Comparison of ENCODE assay signal across 9 mouse cellular contexts in the genomic region with DNA sequence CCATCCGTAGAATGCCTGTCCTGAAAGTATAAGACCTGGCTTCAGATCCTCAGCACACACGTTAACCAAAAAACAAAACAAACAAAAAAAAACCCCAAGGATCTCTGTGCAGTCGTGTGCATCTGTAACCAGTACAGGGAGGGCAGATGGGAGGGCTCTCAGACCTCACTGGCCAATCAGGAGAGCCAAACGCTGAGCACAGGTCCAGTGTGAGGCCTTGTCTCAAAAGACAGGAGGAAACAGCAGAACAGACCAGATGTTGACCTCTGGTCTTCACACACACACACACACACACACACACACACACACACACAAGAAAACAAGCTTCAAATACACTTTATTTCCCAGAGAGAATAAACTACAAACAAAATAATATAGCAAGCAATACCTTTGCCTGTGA. TPM values are rescaled to one million over a fixed set of nuclear protein-coding genes. Genes with fewer than 3 reads are reported as not detected.
DNase-seq lines count a peak whose midpoint lies in the region; ATAC-seq and TF ChIP-seq lines count a peak whose summit lies in the region.
"Had no signal": no experiment of that assay in that cellular context is flagged by ENCODE, and none has a peak within 500 bp of the region (broad histone marks: within the 10 kb centered on the region; RNA-seq: fewer than 3 reads in every experiment).

No protein-coding gene starts in this region.

- no peak for TF ChIP-seq EP300 in MEL (IDR thresholded peaks at IDR 0.05; ENCODE audit: low read depth in 1 of 2, low read length in 2 of 2)
- no peak for TF ChIP-seq EP300 in liver, postnatal 0 days (IDR thresholded peaks at IDR 0.05; ENCODE audit: low read depth)

- 24% methylated on average over 4 of the region's 4 CpGs for WGBS in hindbrain, embryonic 11.5 days
- WGBS in hindbrain, embryonic 13.5 days, result 20% methylated on average over 4 of the region's 4 CpGs
- WGBS in liver, postnatal 0 days (ENCODE audit: insufficient replicate concordance), result 28% methylated on average over 4 of the region's 4 CpGs

- H3K9me3 ChIP-seq in hindbrain, embryonic 11.5 days (ENCODE audit: control insufficient read depth, low read length), result no peaks in the 10 kb centered on the region
- H3K9me3 ChIP-seq in hindbrain, embryonic 13.5 days, result no peaks in the 10 kb centered on the region
- H3K9me3 ChIP-seq in MEL (replicated peaks; ENCODE audit: insufficient read depth, low read length), result no peaks in the 10 kb centered on the region
- H3K9me3 ChIP-seq in liver, postnatal 0 days (ENCODE audit: low read length), result no peaks in the 10 kb centered on the region
- H3K9me3 ChIP-seq: neural tube, embryonic 13.5 days had no signal

- TF ChIP-seq CTCF in MEL (IDR thresholded peaks at IDR 0.05 in 2 of 3, conservative IDR thresholded peaks at IDR 0.05 in 1 of 3; ENCODE audit: control insufficient read depth in 1 of 3, insufficient read depth in 1 of 3, low read depth in 2 of 3, low read length in 3 of 3, poor library complexity in 1 of 3, severe bottlenecking in 1 of 3), result no peak
- no peak for TF ChIP-seq CTCF in liver, postnatal 0 days (IDR thresholded peaks at IDR 0.05; ENCODE audit: low read depth)

- TF ChIP-seq POLR2A in MEL (IDR thresholded peaks at IDR 0.05; ENCODE audit: control insufficient read depth in 1 of 2, insufficient read depth in 1 of 2, low read depth in 1 of 2, low read length in 2 of 2, poor library complexity in 1 of 2), result peak in 1 of 2 experiments; percentile 51; a peak in 2 of 4 replicates

- H3K4me2 ChIP-seq in hindbrain, embryonic 11.5 days (replicated peaks; ENCODE audit: low read depth, low read length), result no peak overlapping the region
- H3K4me2 ChIP-seq in hindbrain, embryonic 13.5 days, result no peak overlapping the region
- H3K4me2 ChIP-seq in liver, postnatal 0 days (ENCODE audit: low read depth, low read length), result 0 out of 2 replicates have a peak overlapping the region, but pooled peaks have one; percentile 13
- H3K4me2 ChIP-seq: neural tube, embryonic 13.5 days had no signal

- H3K4me1 ChIP-seq in hindbrain, embryonic 11.5 days (replicated peaks; ENCODE audit: control insufficient read depth, insufficient read depth, low read length), result no peaks in the 10 kb centered on the region; the same call in 1 of the 2 replicates
- H3K4me1 ChIP-seq in hindbrain, embryonic 13.5 days (replicated peaks), result peaks cover 6% of the 10 kb centered on the region
- H3K4me1 ChIP-seq in MEL (ENCODE audit: control insufficient read depth in 1 of 2, insufficient read depth in 2 of 2, low read length in 2 of 2), result peaks cover 5 to 6% of the 10 kb centered on the region in 2 experiments; a peak in 2 of 4 replicates
- peaks cover under 1% of the 10 kb centered on the region for H3K4me1 ChIP-seq in liver, postnatal 0 days (ENCODE audit: insufficient read depth)

- no peaks in the 10 kb centered on the region for H3K27me3 ChIP-seq in hindbrain, embryonic 11.5 days (ENCODE audit: control insufficient read depth, insufficient read depth, low read length)
- no peaks in the 10 kb centered on the region for H3K27me3 ChIP-seq in hindbrain, embryonic 13.5 days
- no peaks in the 10 kb centered on the region for H3K27me3 ChIP-seq in MEL (ENCODE audit: control insufficient read depth in 1 of 2, insufficient read depth in 2 of 2, low read length in 2 of 2)
- H3K27me3 ChIP-seq in liver, postnatal 0 days (ENCODE audit: insufficient read depth, low read length), result no peaks in the 10 kb centered on the region
- H3K27me3 ChIP-seq: neural tube, embryonic 13.5 days had no signal

- DNase-seq in hindbrain, embryonic 11.5 days (ENCODE audit: low spot score), result peak; percentile 25
- DNase-seq in MEL (ENCODE audit: low read depth, low spot score), result peak; percentile 84
- peak; percentile 35 for DNase-seq in liver, postnatal 0 days
- DNase-seq in thymus, postnatal 14 days, result no peak
- DNase-seq in cerebellum, adult 11-12 months, result no peak
- no peak for DNase-seq in cerebellum, adult 9-10 months

- no peak for ATAC-seq in hindbrain, embryonic 11.5 days (ENCODE audit: low FRiP score)
- no peak for ATAC-seq in hindbrain, embryonic 13.5 days (ENCODE audit: low FRiP score)
- ATAC-seq in erythroid progenitor cell, adult 5-6 weeks (replicated peaks; ENCODE audit: low FRiP score, poor library complexity, severe bottlenecking), result 0 out of 2 replicates have a peak, but pooled peaks have one; percentile 37
- ATAC-seq in liver, postnatal 0 days, result no peak

- no peak overlapping the region for H3K9ac ChIP-seq in hindbrain, embryonic 11.5 days (ENCODE audit: low read depth, low read length)
- H3K9ac ChIP-seq in hindbrain, embryonic 13.5 days, result no peak overlapping the region
- H3K9ac ChIP-seq in MEL (ENCODE audit: control insufficient read depth, low read depth, low read length, poor library complexity, severe bottlenecking), result peak overlapping the region; percentile 13
- H3K9ac ChIP-seq in liver, postnatal 0 days (replicated peaks), result no peak overlapping the region
- H3K9ac ChIP-seq: neural tube, embryonic 13.5 days had no signal

- no peak overlapping the region for H3K27ac ChIP-seq in hindbrain, embryonic 11.5 days (ENCODE audit: low read depth, low read length)
- H3K27ac ChIP-seq in hindbrain, embryonic 13.5 days, result no peak overlapping the region
- no peak overlapping the region for H3K27ac ChIP-seq in MEL (ENCODE audit: control insufficient read depth, low read depth, low read length)
- 0 out of 2 replicates have a peak overlapping the region, but pooled peaks have one; percentile 18 for H3K27ac ChIP-seq in liver, postnatal 0 days (ENCODE audit: low read depth)
- H3K27ac ChIP-seq: neural tube, embryonic 13.5 days had no signal

- H3K36me3 ChIP-seq in hindbrain, embryonic 11.5 days (ENCODE audit: control insufficient read depth, insufficient read depth, low read length), result no peaks in the 10 kb centered on the region
- no peaks in the 10 kb centered on the region for H3K36me3 ChIP-seq in hindbrain, embryonic 13.5 days
- peaks cover 0 to 9% of the 10 kb centered on the region in 2 experiments; a peak in 2 of 4 replicates for H3K36me3 ChIP-seq in MEL (ENCODE audit: control insufficient read depth in 1 of 2, insufficient read depth in 2 of 2, low read length in 2 of 2)
- H3K36me3 ChIP-seq in liver, postnatal 0 days (replicated peaks; ENCODE audit: insufficient read depth, low read length), result no peaks in the 10 kb centered on the region
- H3K36me3 ChIP-seq: neural tube, embryonic 13.5 days had no signal

- H3K4me3 ChIP-seq in hindbrain, embryonic 11.5 days (ENCODE audit: low read depth, low read length), result no peak overlapping the region
- no peak overlapping the region for H3K4me3 ChIP-seq in hindbrain, embryonic 13.5 days
- H3K4me3 ChIP-seq in MEL (ENCODE audit: control insufficient read depth in 1 of 2, insufficient read depth in 1 of 2, low read depth in 2 of 2, low read length in 2 of 2), result peak overlapping the region; percentile 29 to 46
- no peak overlapping the region for H3K4me3 ChIP-seq in liver, postnatal 0 days (ENCODE audit: low read depth, low read length)
- H3K4me3 ChIP-seq: neural tube, embryonic 13.5 days had no signal

- TF ChIP-seq RAD21 in MEL (IDR thresholded peaks at IDR 0.05; ENCODE audit: low read depth, low read length), result no peak

- peaks cover 17% of the 10 kb centered on the region for H3K79me2 ChIP-seq in MEL (ENCODE audit: control insufficient read depth, insufficient read depth, low read length, poor library complexity)

TF ChIP-seq in MEL, 35 proteins besides CTCF, POLR2A, EP300 and RAD21:
- TF ChIP-seq MAX (IDR thresholded peaks at IDR 0.05; ENCODE audit: low read length) (no peak), ETS1 (IDR thresholded peaks at IDR 0.05; ENCODE audit: low read depth, low read length) (no peak), SIN3A (IDR thresholded peaks at IDR 0.05; ENCODE audit: low read length) (peak; percentile 30; the same call in 1 of the 2 replicates), TCF12 (IDR thresholded peaks at IDR 0.05; ENCODE audit: low read depth, low read length) (0 out of 2 replicates have a peak, but pooled peaks have one; percentile 33), MXI1 (IDR thresholded peaks at IDR 0.05; ENCODE audit: low read depth, low read length) (peak; percentile 49), ZNF384 (IDR thresholded peaks at IDR 0.05; ENCODE audit: low read depth, low read length) (peak; percentile 72), UBTF (IDR thresholded peaks at IDR 0.05; ENCODE audit: borderline replicate concordance, insufficient read depth, low read depth, low read length) (no peak), ELF1 (IDR thresholded peaks at IDR 0.05; ENCODE audit: low read depth, low read length) (no peak), NELFE (IDR thresholded peaks at IDR 0.05; ENCODE audit: low read depth, low read length) (0 out of 2 replicates have a peak, but pooled peaks have one; percentile 35), MAFK (IDR thresholded peaks at IDR 0.05; ENCODE audit: borderline replicate concordance, low read depth, low read length) (no peak), HCFC1 (IDR thresholded peaks at IDR 0.05; ENCODE audit: low read depth, low read length) (0 out of 2 replicates have a peak, but pooled peaks have one; percentile 21), SMC3 (IDR thresholded peaks at IDR 0.05; ENCODE audit: low read depth, low read length) (no peak), TBP (IDR thresholded peaks at IDR 0.05; ENCODE audit: low read depth, low read length) (peak; percentile 51; the same call in 1 of the 2 replicates)

RNA-seq across cellular contexts. Expression of gene Ppp2r5e, which starts 3.4 kb away (rescaled TPM):
- polyA plus RNA-seq in hindbrain, embryonic 11.5 days (2014; fragmentation: Nextera tagmentation; extraction: Ambion mirVana), result 21.8 and 23.3 TPM in 2 replicates
- 19.9 and 21.4 TPM in 2 replicates for polyA plus RNA-seq in hindbrain, embryonic 13.5 days (2015; fragmentation: Nextera tagmentation; extraction: Ambion mirVana)
- total RNA-seq in MEL (2012; rRNA removed), result 9.0 and 10.8 TPM in 2 replicates
- polyA plus RNA-seq in MEL (2012; ENCODE audit: insufficient read depth in 1 of 2, insufficient read length in 2 of 2, low read depth in 1 of 2, low replicate concordance in 2 of 2, missing spikeins in 1 of 2), result 100 to 1,000 TPM in 1 of 2 experiments, 10 to 100 TPM in 1; 21.3 to 200 TPM
- total RNA-seq in erythroid progenitor cell, adult 5-6 weeks (2015; ENCODE audit: low replicate concordance), result 41.8 and 61.2 TPM in 2 replicates
- total RNA-seq in erythroid progenitor cell, adult 5-6 weeks (2017; ENCODE audit: low replicate concordance), result 28.3 and 29.1 TPM in 2 replicates
- polyA plus RNA-seq in liver, postnatal 0 days (2015; fragmentation: Nextera tagmentation; extraction: Ambion mirVana), result 4.9 and 6.5 TPM in 2 replicates

Comparison
In these comparisons a context has a peak if more than half of its experiments do, and no peak if none do; other contexts are left out.
1. DNase-seq: peak in hindbrain, embryonic 11.5 days (single experiment), MEL (single experiment) and liver, postnatal 0 days (single experiment); none in thymus, postnatal 14 days (single experiment), cerebellum, adult 11-12 months (single experiment) and cerebellum, adult 9-10 months (single experiment).
2. H3K4me3 ChIP-seq: peak in MEL (2 of 2); none in hindbrain, embryonic 11.5 days (single experiment), hindbrain, embryonic 13.5 days (single experiment) and liver, postnatal 0 days (single experiment).